Mouse (Mus musculus) embryonic facial prominence, embryonic 12.5 days (tissue): ENCODE data around the gene Klf16. TPM values are rescaled to one million over a fixed set of nuclear protein-coding genes. Genes with fewer than 3 reads are reported as not detected.

Experiments used
- ATAC-seq: fragments of 200-750 bp; cut with Nextera tagmentation; 2 replicates; pipeline ENCODE4 v1.8.0; 2017; ENCODE audit not compliant: insufficient number of reproducible peaks, insufficient read depth, low FRiP score, low TSS enrichment
- H3K27ac ChIP-seq: fragments of 300-500 bp; sonication (generic); 2 replicates; pipeline ENCODE4 v1.5.1; 2016; ENCODE audit warnings: mild to moderate bottlenecking
- H3K27me3 ChIP-seq: fragments of 300-500 bp; sonication (generic); 2 replicates; pipeline ENCODE4 v1.6.1; 2016; ENCODE audit warnings: mild to moderate bottlenecking, moderate library complexity
- H3K36me3 ChIP-seq: fragments of 300-500 bp; sonication (generic); 2 replicates; pipeline ENCODE4 v1.6.1; 2016; ENCODE audit warnings: mild to moderate bottlenecking
- H3K4me1 ChIP-seq: fragments of 300-500 bp; sonication (generic); 2 replicates; pipeline ENCODE4 v1.6.1; 2016
- H3K4me2 ChIP-seq: fragments of 300-500 bp; sonication (generic); replicated peaks from 2 replicates; pipeline ENCODE4 v1.6.1; 2016; ENCODE audit warnings: mild to moderate bottlenecking, moderate library complexity
- H3K4me3 ChIP-seq: fragments of 300-500 bp; sonication (generic); 2 replicates; pipeline ENCODE4 v1.5.1; 2016; ENCODE audit warnings: mild to moderate bottlenecking
- H3K9ac ChIP-seq: fragments of 300-500 bp; sonication (generic); 2 replicates; pipeline ENCODE4 v1.6.1; 2016; ENCODE audit warnings: mild to moderate bottlenecking, moderate library complexity
- H3K9me3 ChIP-seq: fragments of 300-500 bp; sonication (generic); 2 replicates; pipeline ENCODE4 v1.6.1; 2016; ENCODE audit warnings: mild to moderate bottlenecking, moderate library complexity
- WGBS: fragments of 180-500 bp; shearing (Covaris S2); methylation state at CpG from one replicate; pipeline ENCODE4 v1.1.7; 2016; 5-methylcytosine and 5-hydroxymethylcytosine counted together
- polyA plus RNA-seq: library from polyadenylated mRNA; unstranded; fragments of >200 nt; fragmentation: Nextera tagmentation; extraction: Ambion mirVana; gene quantifications from 2 replicates; pipeline ENCODE4 v1.2.1, GENCODE M21; 2016

The Klf16 gene
- polyA plus RNA-seq, 1 experiment from 2014 or later: 12.4 TPM

DNA sequence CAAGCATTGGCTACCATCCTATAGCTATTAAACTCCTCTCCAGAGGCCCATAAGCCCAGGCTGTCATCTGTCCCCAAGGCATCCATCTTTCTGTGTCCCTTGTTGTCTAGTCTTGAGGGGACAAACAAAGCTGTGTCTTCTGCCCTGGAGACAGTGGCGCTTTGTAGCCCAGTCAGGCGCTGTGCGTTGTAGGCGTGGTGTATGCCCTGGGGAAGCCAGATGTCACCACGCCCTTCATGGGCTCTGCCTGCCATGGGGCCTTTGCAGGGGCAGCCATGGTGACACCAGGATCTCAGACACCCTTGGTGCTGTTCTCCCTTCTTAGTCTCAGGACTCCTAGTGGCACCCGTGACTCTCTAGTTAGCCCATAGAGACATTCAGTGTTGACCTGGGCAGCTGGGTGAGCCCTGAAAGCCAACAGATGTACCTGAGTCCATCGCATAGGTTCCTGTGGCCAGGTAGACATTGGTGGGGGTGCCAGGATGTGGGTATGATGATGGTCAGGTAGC, 26.9 kb upstream of the Klf16 start:
- 92% methylated on average over 7 of the region's 7 CpGs for WGBS

DNA sequence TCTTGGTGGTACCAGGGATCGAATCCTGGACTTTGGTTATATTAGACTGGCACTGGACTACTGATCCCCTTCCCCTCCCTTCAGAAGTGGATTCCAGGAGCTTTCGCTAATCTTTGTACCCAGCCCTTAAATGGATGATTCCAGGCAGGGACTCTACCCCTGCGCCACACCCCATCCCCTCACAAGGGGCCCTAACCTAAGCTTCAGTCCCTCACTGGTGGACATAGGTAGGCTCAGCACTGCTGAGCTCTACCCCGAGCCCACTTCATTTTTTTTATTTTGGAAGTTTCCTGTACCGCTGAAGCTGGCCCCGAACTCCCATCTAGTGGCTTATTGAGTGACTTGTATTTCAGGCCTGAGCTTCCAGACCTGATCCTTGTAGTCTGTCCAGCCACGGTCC, 26.2 kb upstream of the Klf16 start:
- Histone ChIP-seq H3K9me3 (no peaks in the 10 kb centered on the region), H3K27me3 (no peaks in the 10 kb centered on the region), H3K27ac (peak overlapping the region; percentile 87), H3K36me3 (peaks cover 25% of the 10 kb centered on the region), H3K4me2 (peak overlapping the region; percentile 86), H3K9ac (peak overlapping the region; percentile 61), H3K4me3 (peak overlapping the region; percentile 75), H3K4me1 (peaks cover 10% of the 10 kb centered on the region)
- WGBS: 34% methylated on average over 7 of the region's 7 CpGs
- no peak for ATAC-seq

More for the DNA sequence above, 26.9 kb upstream of the Klf16 start:
- peaks cover 10% of the 10 kb centered on the region for H3K4me1 ChIP-seq
- H3K9me3 ChIP-seq: no peaks in the 10 kb centered on the region
- H3K36me3 ChIP-seq: peaks cover 32% of the 10 kb centered on the region
- H3K27ac ChIP-seq: no peak overlapping the region; the same call in 1 of the 2 replicates
- H3K4me3 ChIP-seq: peak overlapping the region; percentile 75
- H3K4me2 ChIP-seq: peak overlapping the region; percentile 86
- H3K27me3 ChIP-seq: no peaks in the 10 kb centered on the region
- peak overlapping the region; percentile 61 for H3K9ac ChIP-seq
- no peak for ATAC-seq

DNA sequence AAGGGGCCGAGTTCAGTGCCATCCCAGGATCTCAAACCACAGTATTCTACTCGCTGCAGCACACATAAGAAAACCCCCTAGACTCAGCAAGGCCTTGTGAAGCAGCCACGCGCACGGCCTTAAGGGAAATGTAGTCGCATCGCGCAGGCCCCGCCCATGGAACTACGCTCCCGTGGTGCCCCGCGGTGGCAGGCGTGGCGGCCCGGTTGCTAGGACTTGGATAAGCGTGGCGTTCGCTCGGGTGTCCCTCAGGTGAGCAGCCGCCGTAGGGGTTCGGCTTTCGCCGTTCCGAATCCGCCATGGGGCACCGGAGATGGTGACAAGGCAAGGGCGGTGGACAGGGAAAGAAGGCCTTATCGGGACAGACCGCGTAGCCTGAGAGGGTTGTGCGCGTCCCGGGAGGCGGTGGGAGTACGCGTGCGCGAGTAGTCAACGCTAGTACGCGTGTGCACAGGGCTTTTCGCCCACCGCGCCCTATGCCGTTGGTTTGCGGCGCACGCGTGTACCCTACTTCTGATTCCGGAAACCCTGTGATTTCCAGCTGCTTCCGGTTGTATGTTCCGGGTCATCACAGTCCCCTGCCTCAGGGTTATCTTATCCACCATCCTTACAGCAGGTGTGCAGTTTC, 25.7 kb upstream of the Klf16 start, which contains the start of the genes Scamp4 and Adat3:
TSS of gene Scamp4 (plus strand) at position 175 of the 628 bp plus-strand sequence.
TSS of gene Adat3 (plus strand) at position 183 of the 628 bp plus-strand sequence.
- Histone ChIP-seq H3K4me1 (peaks cover 10% of the 10 kb centered on the region), H3K36me3 (peaks cover 19% of the 10 kb centered on the region), H3K27ac (peak within 1 kb of the TSS; percentile 87), H3K4me2 (peak within 1 kb of the TSS; percentile 86), H3K9me3 (no peaks in the 10 kb centered on the region), H3K4me3 (peak within 1 kb of the TSS; percentile 75), H3K9ac (peak within 1 kb of the TSS; percentile 61), H3K27me3 (no peaks in the 10 kb centered on the region)
- peak; percentile 92 for ATAC-seq
- WGBS: under 1% methylated on average over 54 of the region's 54 CpGs

DNA sequence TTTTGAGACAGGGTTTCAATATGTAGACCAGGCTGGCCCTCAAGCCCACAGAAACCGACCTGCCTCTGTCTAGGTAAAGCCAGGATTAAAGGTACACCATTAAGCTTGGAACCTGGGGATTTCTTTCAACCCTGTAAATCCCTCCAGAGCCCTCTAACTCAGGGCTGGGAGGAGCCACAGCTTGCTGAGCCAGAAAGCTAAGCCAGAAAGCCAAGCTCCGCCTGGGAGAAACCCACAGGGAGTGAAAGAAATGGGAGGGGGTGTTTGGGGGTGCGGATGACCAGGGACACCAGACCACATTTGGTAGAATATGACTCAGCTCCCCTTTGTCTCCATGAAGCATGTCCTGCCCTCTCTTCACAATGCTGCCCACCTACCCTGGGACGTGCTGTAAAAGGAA, 19.2 kb upstream of the Klf16 start:
- WGBS: 47% methylated on average over 4 of the region's 4 CpGs
- Histone ChIP-seq H3K4me2 (no peak overlapping the region), H3K9ac (no peak overlapping the region), H3K9me3 (no peaks in the 10 kb centered on the region), H3K27ac (no peak overlapping the region), H3K27me3 (no peaks in the 10 kb centered on the region), H3K4me3 (no peak overlapping the region), H3K4me1 (no peaks in the 10 kb centered on the region), H3K36me3 (no peaks in the 10 kb centered on the region)
- no peak for ATAC-seq

DNA sequence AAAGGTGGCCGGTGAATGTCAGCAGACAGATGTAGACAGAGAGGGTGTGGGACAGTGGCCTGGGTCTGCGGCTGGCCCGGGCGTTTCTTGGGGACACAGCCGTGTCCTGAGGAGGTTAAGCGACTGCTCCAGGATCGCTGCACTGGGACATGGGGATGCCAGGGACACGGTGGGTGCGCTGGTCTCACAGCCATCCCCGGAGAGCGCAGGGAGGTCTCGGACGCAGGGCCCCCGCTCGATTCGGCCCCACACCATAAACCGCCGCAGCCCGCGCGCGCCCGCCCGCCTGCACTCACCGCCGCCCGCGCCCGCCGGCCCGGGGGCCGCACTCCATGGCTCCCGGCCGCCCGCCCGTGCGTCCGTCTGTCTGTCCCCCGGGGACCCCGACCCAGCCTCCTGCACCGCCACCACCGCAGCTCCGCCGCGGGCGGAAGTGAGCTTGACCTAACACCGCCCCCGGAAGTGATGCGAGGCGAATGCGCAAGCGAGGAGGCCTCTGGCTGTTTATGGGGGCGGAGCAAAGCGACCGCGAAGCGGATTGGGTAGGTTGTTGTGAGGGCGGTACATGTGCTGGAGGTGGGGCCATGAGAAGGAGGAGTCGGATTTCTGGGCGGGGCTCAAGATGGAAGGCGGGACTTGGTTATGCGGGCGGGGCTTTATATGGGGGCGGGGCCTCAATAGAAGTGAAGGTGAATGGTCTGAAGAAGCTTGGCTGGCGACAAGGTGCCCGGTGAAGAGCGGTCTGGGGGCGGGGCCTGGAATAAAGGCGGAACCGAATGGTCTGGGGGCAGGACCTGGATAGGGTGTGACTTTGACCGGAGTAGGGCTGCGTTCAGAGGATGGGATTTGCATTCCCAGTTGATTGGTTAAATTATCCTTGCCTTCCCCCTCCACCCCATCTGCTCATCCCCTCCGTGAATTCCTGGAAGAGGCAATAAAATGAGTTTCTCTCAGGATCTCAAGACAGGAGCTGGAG, 13.0 kb upstream of the Klf16 start, which contains the start of gene Abhd17a:
TSS of gene Abhd17a (minus strand) at position 463 of the 976 bp plus-strand sequence.
- peak within 1 kb of the TSS; percentile 93 for H3K4me3 ChIP-seq
- peaks cover 19% of the 10 kb centered on the region for H3K4me1 ChIP-seq
- peak within 1 kb of the TSS; percentile 84 for H3K9ac ChIP-seq
- peak; percentile 78 for ATAC-seq
- H3K4me2 ChIP-seq: peak within 1 kb of the TSS; percentile 87
- peak within 1 kb of the TSS; percentile 50 for H3K27ac ChIP-seq
- no peaks in the 10 kb centered on the region for H3K27me3 ChIP-seq
- H3K36me3 ChIP-seq: peaks cover 10% of the 10 kb centered on the region; the same call in 1 of the 2 replicates
- H3K9me3 ChIP-seq: no peaks in the 10 kb centered on the region
- 1% methylated on average over 72 of the region's 73 CpGs for WGBS

DNA sequence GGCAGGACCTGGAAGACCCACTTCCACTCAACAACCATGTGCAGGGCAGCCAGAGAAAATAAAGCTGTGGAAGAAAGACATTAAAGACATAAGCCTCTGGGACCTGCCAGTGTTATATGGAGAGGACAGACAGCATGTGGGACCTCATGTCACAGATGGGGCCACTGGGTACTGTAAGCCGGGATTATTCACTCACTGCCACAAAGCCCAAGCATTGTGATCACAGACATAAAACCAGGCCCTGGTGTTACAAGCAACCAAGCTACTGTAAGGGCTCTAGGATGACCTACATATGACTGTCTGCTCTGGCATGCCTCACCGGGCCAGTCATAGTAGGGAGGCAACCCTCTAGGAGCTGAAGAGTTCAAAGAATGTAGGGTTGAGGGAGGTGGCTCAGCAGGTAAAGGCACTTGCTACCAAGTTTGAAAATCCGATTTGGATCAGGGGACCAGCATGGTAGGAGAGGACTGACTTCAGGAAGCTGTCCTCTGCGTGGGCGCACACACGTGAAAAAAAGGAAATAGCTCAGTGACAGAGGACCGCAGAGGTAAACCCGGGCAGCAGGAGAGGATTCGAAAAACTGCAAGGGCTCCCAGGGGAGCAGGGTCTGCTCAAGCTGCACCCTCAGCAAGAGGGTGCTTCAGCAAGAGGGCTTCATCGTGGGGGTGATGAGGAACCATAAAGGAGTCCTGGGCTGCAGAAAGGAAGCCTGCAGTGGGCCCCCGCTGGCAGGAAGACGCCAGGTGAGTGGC, 12.2 kb upstream of the Klf16 start:
- peak overlapping the region; percentile 87 for H3K4me2 ChIP-seq
- no peaks in the 10 kb centered on the region for H3K9me3 ChIP-seq
- peaks cover 16% of the 10 kb centered on the region; the same call in 1 of the 2 replicates for H3K36me3 ChIP-seq
- no peak for ATAC-seq
- peak overlapping the region; percentile 93 for H3K4me3 ChIP-seq
- H3K27ac ChIP-seq: 0 out of 2 replicates have a peak overlapping the region, but pooled peaks have one; percentile 50
- H3K27me3 ChIP-seq: no peaks in the 10 kb centered on the region
- 19% methylated on average over 12 of the region's 12 CpGs for WGBS
- H3K9ac ChIP-seq: peak overlapping the region; percentile 84
- H3K4me1 ChIP-seq: peaks cover 19% of the 10 kb centered on the region

DNA sequence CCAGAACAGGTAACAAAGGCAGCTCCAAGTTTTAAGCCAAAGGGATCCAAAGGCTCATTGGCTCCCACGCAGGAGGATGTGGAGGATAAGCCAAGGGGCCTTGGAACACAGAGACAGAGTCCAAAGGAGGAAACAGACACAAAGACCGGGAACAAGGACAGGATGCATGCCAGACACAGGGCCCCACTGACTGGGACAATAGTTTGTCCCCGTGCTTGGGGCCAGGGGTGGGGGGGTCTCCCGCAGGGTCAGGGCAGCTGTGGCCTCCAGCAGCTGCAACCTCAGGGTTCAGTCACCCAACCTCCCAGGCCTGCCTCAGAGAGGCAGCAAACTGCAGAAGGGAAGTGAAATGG, 10.2 kb upstream of the Klf16 start:
- Histone ChIP-seq H3K36me3 (peaks cover 32% of the 10 kb centered on the region), H3K27ac (no peak overlapping the region), H3K9ac (no peak overlapping the region; the same call in 1 of the 2 replicates), H3K9me3 (no peaks in the 10 kb centered on the region), H3K4me1 (peaks cover 19% of the 10 kb centered on the region), H3K27me3 (no peaks in the 10 kb centered on the region), H3K4me3 (no peak overlapping the region), H3K4me2 (no peak overlapping the region; the same call in 1 of the 2 replicates)
- no peak for ATAC-seq
- 49% methylated on average over 4 of the region's 4 CpGs for WGBS

DNA sequence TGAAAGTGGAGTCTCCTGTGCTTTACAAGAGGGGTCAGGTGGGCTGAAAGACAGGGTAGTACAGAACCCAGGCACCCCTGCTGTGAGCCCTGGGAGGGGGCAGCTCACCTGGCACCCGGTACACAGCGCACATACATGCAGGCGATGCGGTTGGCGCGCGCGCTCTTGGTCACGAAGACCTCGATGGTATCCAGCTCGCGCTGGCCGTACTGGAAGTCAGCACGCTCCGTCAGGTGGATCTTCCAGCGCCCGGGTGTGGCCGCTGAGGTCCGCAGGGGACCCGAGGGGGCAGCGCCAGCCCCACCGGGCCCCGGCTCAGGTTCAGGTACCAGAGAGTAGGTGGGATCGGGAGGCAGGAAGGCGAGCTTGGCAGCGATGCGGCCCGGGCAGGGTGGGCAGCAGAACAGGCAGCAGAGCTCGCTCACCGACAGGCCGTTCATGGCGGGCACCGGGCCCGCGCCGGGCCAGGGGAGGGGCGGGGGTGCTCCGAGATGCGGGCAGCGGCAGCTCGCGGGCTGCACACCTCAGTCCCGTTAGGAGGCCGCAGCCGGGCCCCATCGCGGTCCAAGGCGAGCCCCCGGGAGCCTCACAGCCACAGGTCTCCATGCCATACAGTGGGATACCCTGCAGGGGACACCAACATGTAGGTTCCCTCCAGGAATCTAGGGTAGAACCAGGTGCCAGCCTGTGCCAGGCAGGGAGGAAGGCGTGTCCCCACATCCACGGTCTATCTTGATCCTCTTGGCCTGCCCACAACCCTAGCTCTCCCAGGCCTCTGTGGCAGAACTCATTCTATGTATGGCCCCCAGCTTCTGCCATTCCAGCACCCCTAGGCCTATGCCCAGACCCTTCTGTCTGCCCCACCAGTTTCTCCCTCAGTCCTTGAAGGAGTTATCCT, 9.5 kb upstream of the Klf16 start:
- Histone ChIP-seq H3K4me3 (no peak overlapping the region), H3K36me3 (peaks cover 32% of the 10 kb centered on the region), H3K4me1 (peaks cover 19% of the 10 kb centered on the region), H3K27ac (no peak overlapping the region), H3K9me3 (no peaks in the 10 kb centered on the region), H3K4me2 (no peak overlapping the region; the same call in 1 of the 2 replicates), H3K9ac (no peak overlapping the region; the same call in 1 of the 2 replicates), H3K27me3 (no peaks in the 10 kb centered on the region)
- no peak for ATAC-seq
- 96% methylated on average over 42 of the region's 51 CpGs for whole genome bisulfite sequencing

DNA sequence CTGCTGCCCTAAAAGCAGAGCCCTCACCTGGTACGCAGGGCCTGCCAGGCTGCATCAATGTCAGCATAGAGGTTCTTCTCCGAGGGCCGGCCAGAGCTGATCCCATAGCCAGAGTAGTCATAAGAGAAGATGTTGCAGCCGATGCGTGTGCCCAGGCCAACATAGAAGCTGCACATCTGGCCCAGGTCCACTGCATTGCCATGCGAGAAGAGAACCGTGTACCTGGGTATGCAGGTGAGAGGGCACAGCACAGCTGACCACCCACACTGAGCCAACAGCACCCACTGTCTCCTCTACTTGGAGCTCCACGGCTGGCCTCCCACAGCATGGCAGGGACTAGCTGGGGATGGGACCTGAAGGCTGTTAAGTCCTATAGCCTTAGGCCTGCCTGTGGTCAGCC, 8.5 kb upstream of the Klf16 start:
- ATAC-seq: no peak
- Histone ChIP-seq H3K36me3 (peaks cover 36% of the 10 kb centered on the region), H3K4me2 (no peak overlapping the region), H3K27ac (no peak overlapping the region), H3K4me3 (no peak overlapping the region), H3K4me1 (peaks cover 19% of the 10 kb centered on the region), H3K9ac (no peak overlapping the region), H3K9me3 (no peaks in the 10 kb centered on the region), H3K27me3 (no peaks in the 10 kb centered on the region)
- WGBS: 94% methylated on average over 8 of the region's 8 CpGs
